Mouse (Mus musculus): ENCODE measurements at regions not wholly inside any gene's neighbourhood (a gene's known extent, or its start where the extent isn't known, plus 50 kb on each side); places are given as distances from the start of the nearest gene placed in this dataset.

DNA sequence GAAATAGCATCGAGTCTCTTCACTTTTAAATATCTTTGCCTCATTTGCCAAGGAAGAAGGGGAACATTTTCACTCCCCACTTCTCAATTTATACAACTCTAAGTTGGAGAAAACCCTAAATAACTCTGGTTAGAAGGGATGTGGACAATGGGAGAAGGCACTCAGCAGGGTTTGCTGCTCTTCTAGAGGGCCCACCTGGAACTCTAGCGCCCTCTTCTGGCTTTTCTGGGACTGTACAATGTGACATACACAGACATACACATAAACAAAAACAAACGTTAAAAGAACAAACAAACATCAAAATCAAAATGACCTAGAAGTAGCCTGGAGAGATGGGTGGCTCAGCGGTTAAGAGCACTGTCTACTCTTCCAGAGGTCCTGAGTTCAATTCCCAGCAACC, 103.0 kb downstream of the Tpra1 start:
- DNase-seq (ENCODE audit: extremely low spot score, low spot score): no peak

DNA sequence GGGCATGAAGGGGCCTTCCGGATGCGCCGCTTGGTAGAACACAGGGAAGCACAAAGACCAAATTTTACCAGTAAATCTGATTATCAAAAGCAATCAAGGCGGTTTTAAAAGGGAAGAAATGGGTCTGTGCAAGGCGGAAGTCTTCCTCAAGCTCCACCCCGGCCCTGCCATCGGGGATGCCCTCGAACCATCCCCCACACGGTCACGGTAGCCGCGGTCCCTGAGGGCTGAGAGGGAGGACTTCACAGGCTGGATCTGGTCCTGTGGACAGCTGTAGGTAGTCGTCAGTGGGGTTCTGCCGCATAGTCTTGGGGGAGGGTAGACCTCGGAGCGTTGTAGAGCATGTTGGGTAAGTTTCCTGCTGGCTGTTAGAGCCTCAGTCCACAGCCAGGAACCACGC, 104.9 kb downstream of the Tpra1 start:
- peak; percentile 41 for DNase-seq (ENCODE audit: extremely low spot score, low spot score)

DNA sequence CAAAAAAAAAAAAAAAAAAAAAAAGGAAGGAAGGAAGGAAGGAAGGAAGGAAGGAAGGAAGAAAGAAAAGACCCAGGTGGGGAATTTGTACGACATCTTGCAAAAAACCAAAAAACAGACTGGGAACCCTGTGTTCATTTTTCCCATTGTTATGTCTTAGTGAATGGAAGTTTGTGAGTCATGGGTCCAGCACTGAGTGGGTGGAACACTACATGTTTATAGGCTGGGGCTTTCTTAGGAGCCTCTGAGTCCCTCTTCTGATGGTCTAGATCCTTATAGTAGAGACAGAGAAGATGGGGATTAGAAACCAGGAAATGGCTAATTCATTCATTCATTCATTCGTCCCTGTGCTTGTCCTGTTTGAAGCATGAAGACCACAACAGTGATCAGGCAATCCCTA, 105.5 kb downstream of the Tpra1 start:
- no peak for DNase-seq (ENCODE audit: extremely low spot score, low spot score)

GRCm38 (mm10) chr6:89008614-89009171, 106.6 kb downstream of the Tpra1 start:
- DNase-seq (ENCODE audit: extremely low spot score, low spot score): peak; percentile 79

DNA sequence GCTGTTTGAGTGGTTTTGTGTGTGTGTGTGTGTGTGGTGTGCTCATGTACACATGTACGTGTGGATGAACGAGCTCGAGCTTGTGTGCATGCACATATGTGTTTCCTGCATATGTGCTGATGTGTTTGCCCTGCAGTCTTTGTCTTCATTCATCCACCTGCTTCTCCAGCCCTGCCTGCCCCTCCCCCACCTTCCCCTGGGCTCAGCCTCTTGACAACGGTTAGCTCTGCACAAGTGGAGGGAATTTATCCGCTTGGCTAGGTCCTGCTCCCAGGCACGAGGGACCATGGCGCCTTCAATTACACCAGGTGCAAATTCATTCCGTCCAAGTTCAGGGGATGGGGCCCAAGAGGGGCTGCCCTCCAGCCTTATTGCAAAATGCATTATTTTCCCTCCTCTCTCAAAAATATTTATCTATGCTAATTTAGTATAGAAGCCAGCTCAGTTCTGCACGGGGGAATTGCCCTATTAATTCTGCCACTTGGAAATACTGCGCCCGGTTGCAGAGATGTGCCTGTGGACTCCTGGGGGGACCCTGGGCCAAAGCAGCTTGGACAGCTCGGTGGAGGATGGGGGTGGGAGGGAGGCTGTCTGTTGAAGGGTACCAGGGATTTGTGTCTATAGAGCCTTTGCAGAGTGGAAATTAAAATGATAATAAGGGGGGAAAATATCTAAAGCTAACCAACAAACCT, 111.1 kb downstream of the Tpra1 start:
- DNase-seq (ENCODE audit: extremely low spot score, low spot score): peak; percentile 64

DNA sequence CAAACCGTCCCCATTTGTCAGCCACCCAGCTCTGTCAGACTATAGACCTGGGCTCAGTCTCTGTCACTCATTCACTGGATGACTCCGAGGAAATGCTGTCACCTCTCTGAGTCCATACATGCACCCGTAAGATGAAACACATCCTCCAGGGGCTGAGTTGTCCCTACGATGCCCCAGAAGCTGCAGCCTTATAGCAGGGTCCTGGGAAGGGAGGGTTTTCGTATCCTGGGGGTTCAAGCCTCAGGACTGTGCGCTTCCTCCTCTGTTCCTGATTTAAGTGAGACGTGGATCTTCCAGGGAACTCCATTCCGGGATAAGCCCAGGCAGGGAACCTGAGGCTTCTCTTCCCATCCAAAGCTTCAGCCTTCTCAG, 111.6 kb downstream of the Tpra1 start:
- no peak for DNase-seq (ENCODE audit: extremely low spot score, low spot score)

GRCm38 (mm10) chr6:89024101-89024650, 122.1 kb downstream of the Tpra1 start:
- no peak for DNase-seq (ENCODE audit: extremely low spot score, low spot score)

DNA sequence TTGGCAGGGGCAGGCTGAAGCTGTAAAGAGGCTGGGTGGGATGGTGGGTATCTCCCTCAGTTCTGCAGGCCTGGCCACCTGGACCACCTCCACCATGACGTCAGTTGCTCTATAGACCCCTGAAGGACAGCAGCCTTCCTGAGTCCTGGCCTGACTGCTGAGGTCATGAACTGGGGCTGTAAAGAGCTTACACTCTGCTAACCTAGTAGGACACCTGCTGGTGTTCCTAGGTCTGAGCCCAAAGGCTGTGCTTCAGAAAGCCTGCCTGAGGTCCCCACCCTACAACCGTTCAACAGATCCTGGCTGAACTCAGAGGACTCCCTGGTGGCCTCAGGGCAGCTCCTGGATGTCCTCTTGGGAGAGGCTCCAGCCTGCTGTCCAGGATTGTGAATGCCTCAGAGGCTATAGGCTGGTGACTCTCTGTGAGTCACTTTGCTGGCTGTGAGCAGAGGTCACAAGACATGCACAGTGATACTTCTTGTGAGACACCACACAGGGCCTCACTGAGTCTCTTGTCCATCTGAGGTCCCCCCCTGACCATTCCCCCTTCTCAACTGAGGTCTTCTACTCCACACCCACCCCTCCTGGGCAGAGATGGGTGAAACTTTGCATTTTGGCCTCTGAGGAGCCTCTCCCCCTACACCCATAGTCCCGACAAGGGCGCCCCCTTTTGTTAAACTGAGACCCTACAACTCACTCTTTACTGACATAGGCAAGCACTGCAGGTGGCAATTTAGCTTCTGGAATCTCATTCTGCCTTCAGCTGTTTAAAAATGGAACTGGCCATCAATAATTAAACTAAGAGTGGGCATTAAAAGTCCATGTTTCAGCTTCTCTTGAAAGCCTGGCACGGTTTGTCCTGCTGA, 131.6 kb downstream of the Tpra1 start:
- DNase-seq (ENCODE audit: extremely low spot score, low spot score): no peak

DNA sequence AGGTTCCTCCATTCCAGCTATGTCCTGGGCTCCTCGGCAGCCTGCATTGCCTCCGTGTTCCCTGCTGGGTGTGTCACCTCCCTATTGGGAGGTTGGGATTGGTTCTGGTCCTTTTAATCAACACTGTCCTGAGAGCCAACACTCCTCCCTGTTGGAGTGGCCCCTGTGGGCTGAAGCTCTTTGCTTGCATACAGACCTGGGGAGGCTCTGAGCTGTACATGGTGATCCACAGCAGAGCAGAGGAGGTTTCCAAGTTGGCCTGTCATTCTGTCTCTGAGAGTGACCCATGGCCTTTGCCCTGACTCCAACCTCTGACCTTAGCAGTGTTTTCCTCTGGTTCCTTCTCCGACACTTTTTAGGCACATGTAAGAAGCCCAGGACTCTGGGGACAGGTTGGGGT, 132.4 kb downstream of the Tpra1 start:
- DNase-seq (ENCODE audit: extremely low spot score, low spot score): no peak

DNA sequence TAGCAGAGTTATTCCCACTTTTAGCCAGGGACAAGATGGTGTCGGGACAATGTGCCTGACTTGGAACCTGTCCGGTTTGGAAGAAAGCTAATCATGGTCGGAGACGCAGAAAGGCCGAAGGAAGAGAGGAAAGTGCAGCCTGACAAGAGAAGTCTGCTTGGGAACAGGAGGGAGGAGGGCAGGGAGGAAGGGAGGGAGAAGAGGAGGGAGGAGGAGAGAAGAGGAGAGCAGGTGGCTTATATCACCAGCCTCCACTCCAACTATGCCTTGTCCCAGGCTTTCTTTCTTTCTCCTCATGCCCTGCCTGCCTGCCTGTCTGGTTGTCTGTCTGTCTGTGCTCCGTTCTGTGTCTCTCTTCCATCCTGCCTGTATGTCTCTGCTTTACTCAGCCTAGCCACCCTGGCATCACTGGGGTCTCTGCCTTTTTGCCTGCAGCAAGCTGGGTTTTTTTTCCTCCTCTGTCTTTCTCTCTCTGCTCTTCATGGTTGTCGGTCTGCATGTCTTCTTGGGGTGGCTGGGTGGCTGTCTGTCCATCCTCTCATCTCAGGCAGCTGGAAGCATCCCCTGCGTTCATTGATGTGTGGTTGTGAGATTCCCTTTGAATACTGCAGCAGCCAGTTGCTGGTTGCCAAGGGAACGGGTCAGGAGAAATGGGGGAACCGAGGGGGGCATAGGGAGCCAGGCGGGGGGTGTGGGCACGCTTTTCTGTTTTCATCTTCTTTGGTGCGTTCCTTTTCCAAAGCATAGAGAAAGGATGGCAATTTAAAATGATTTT, 133.2 kb downstream of the Tpra1 start:
- DNase-seq (ENCODE audit: extremely low spot score, low spot score): no peak

- no peak for DNase-seq (ENCODE audit: extremely low spot score, low spot score)
Measured at GRCm38 (mm10) chr6:89035836-89036156, 133.7 kb downstream of the Tpra1 start.

DNA sequence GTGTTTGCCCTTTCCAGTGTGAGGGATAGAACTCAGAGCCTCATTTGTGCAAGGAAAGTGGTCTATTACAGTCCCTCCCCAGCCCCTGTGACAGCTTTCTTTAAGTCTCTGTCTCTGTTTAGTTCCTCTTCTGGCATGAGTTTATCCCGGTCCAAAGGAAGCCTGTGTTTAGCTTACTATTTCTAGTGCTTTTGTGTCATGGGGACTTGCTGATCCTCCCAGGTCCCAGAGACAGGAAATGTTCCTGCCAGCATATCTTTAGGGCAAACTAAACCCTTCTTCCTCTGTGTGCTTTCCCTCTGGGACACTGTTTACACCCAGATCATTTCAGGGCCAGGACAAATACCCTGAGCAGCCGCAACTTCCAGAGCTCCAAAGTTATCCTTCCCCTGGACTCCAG, 135.3 kb downstream of the Tpra1 start:
- no peak for DNase-seq (ENCODE audit: extremely low spot score, low spot score)

DNA sequence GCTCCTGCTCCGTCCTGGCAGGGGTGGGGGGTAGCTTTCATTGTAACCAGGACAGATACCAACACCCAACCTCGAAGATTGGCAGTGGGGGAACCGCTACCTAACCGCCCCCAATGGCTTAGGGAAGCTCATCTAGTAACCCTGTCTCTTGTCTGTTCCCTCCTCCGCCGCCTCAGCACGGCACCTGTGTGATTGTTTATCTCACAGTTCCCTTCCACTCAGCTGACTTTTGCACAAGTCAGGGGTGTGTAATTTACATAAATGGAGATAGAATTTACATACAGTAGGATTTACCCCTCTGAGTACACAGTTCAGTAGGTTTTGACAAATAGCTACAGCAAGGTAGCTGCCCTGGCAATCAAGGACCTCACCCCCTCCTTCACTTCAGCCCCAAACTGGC, 135.8 kb downstream of the Tpra1 start:
- no peak for DNase-seq (ENCODE audit: extremely low spot score, low spot score)

DNA sequence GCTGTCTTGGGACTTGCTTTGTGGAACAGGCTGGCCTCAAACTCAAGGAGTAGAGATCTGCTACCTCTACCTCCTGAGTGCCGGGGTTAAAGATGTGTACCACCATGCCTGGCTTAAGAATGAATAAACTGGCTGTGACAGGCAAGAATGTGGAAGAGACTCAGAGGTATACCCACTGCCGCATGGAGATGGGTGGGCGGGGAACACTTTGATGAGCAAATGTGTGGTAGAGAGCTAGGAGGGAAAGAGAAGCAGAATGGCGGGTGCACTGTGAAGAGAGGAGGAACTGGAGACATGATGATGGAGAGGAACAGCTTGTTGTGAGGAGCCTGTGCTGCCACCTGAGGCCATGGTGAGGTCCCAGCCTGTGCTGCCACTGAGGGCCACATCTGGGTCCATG, 138.9 kb downstream of the Tpra1 start:
- no peak for DNase-seq (ENCODE audit: extremely low spot score, low spot score)

DNA sequence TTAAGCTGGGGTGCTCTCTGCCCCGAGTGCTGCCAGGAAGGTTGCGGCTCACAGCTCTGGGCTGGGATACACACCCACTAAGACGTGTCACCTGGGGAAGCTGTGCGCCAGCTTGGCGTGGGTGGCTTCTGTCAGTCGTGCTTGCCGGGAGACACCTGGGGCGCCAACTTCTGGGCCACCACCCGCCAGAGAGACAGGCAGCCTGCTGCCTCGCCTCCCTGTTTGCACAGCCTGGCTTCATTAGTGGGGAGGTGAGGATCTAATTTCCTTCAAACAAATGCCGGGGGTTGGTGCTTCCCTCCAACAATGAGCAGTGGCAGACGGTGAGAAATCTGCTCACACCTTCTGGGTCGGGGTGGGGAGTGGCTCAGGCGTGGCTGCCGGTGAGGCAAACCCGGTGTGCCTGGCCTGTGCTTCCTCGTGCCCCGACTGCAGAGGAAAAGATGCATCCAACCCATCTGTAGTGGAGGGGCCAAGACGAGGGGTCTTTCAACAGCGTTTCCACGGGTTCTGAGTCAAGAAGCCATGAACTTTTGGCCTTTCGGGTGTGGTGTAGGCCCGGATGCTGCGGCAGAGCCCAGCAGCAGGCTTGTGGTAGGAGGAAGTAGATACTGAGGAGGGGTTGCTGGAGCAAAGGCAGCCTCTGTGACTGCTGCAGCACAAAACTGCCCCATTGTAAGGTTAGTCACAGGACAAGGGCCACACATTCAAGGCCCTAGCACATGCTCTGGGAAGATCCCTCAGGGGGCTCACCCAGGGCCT, 140.6 kb downstream of the Tpra1 start:
- no peak for DNase-seq (ENCODE audit: extremely low spot score, low spot score)

- no peak for DNase-seq (ENCODE audit: extremely low spot score, low spot score)
Measured at GRCm38 (mm10) chr6:89045436-89045966, 143.4 kb downstream of the Tpra1 start.

DNA sequence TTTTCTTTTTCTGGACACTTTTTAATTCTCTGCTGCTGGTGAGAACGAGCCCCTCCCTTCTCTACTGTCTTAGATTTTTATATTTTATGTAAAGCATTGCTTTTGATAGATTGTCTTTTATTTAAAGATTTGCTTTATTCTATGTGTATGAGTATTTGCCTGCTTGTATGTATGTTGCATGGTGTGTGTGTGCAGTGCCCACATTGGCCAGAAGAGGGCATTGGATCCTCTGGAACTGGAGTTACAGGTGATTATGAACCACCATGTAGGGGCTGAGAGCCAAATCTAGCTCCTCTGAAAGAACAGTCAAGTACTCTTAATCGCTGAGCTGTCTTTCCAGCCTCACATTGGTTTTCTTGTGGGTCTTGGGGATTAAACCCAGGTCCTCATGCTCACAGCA, 144.4 kb downstream of the Tpra1 start:
- no peak for DNase-seq (ENCODE audit: extremely low spot score, low spot score)

- no peak for DNase-seq (ENCODE audit: extremely low spot score, low spot score)
Measured at GRCm38 (mm10) chr6:89047629-89048332, 145.7 kb downstream of the Tpra1 start.

- DNase-seq (ENCODE audit: extremely low spot score, low spot score): no peak
Measured at GRCm38 (mm10) chr6:89049290-89049689, 147.2 kb downstream of the Tpra1 start.

Data from neural tube, embryonic 10.5 days (tissue).